Mouse (Mus musculus): Measurements from ENCODE around the gene Eif2b2. TPM values are rescaled to one million over a fixed set of nuclear protein-coding genes. Genes with fewer than 3 reads are reported as not detected.

Gene Eif2b2
- polyA plus RNA-seq, 1 experiment from 2014 or later: 24.6 TPM

DNA sequence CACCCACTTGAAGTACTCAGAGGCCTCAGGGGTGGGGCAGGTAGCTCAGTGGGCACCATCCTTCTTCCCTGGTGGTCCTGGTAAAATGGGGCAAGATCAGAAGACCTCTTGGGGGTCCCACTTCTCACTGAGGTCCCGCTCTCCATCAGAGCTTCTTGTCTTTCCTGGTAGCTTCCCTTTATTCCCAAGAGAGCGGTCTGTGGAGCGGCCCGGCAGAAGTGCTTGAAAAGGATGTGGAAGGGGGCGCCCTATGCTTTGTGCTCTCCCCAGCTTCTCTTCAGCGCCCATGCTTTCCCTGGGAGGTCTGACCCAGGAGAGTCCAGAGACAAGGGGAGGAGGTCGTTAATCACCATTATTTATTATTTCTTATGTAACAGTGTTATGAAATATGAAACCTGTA lies 21.9 kb upstream of the Eif2b2 start:
- H3K36me3 ChIP-seq (replicated peaks; ENCODE audit: insufficient read depth, low read length): no peaks in the 10 kb centered on the region
- H3K4me3 ChIP-seq (ENCODE audit: low read depth, low read length): no peak overlapping the region
- H3K4me2 ChIP-seq (ENCODE audit: low read depth, low read length): no peak overlapping the region
- no peak for TF ChIP-seq CTCF (IDR thresholded peaks at IDR 0.05; ENCODE audit: low read depth)
- no peak for TF ChIP-seq EP300 (IDR thresholded peaks at IDR 0.05; ENCODE audit: low read depth)
- H3K9me3 ChIP-seq (ENCODE audit: low read length): no peaks in the 10 kb centered on the region
- DNase-seq: no peak
- H3K9ac ChIP-seq (replicated peaks): no peak overlapping the region
- H3K27me3 ChIP-seq (ENCODE audit: insufficient read depth, low read length): no peaks in the 10 kb centered on the region
- no peak overlapping the region for H3K27ac ChIP-seq (ENCODE audit: low read depth)
- WGBS (ENCODE audit: insufficient replicate concordance): 76% methylated on average over 7 of the region's 7 CpGs
- H3K4me1 ChIP-seq (ENCODE audit: insufficient read depth): peaks cover 1% of the 10 kb centered on the region
- ATAC-seq: no peak

DNA sequence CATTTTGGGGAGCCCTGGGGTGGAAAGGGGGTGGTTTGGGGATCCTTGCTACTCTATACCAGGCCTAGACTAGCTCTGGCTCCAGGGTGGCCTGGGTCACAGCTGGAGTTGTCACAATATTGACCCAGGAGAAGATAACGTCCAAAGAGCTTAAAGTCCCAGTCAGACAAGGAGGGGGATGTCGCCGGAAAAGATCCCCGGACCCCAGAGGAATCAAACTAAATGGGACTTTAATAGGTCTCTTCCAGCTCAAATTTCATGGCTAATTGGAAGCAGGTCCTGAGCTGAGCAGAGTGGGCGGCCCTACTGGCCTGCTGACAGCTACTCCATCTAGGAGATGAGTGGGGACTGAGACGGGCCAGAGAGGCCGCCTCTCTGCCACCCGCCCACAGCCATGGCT lies 21.3 kb upstream of the Eif2b2 start:
- Histone ChIP-seq H3K9me3 (ENCODE audit: low read length) (no peaks in the 10 kb centered on the region), H3K4me3 (ENCODE audit: low read depth, low read length) (no peak overlapping the region), H3K4me1 (ENCODE audit: insufficient read depth) (no peaks in the 10 kb centered on the region), H3K36me3 (replicated peaks; ENCODE audit: insufficient read depth, low read length) (no peaks in the 10 kb centered on the region), H3K27ac (ENCODE audit: low read depth) (no peak overlapping the region), H3K9ac (replicated peaks) (no peak overlapping the region), H3K27me3 (ENCODE audit: insufficient read depth, low read length) (no peaks in the 10 kb centered on the region), H3K4me2 (ENCODE audit: low read depth, low read length) (no peak overlapping the region)
- DNase-seq: no peak
- TF ChIP-seq EP300 (IDR thresholded peaks at IDR 0.05; ENCODE audit: low read depth): no peak
- TF ChIP-seq CTCF (IDR thresholded peaks at IDR 0.05; ENCODE audit: low read depth): no peak
- no peak for ATAC-seq
- 71% methylated on average over 8 of the region's 8 CpGs for WGBS (ENCODE audit: insufficient replicate concordance)

GRCm38 (mm10) chr12:85199954-85200353 lies 19.3 kb upstream of the Eif2b2 start:
- no peaks in the 10 kb centered on the region for H3K9me3 ChIP-seq (ENCODE audit: low read length)
- DNase-seq (no peak), ATAC-seq (no peak)
- no peaks in the 10 kb centered on the region for H3K36me3 ChIP-seq (replicated peaks; ENCODE audit: insufficient read depth, low read length)
- H3K9ac ChIP-seq (replicated peaks): no peak overlapping the region
- H3K4me1 ChIP-seq (ENCODE audit: insufficient read depth): no peaks in the 10 kb centered on the region
- no peak overlapping the region for H3K27ac ChIP-seq (ENCODE audit: low read depth)
- no peak for TF ChIP-seq CTCF (IDR thresholded peaks at IDR 0.05; ENCODE audit: low read depth)
- no peak for TF ChIP-seq EP300 (IDR thresholded peaks at IDR 0.05; ENCODE audit: low read depth)
- H3K4me3 ChIP-seq (ENCODE audit: low read depth, low read length): no peak overlapping the region
- WGBS (ENCODE audit: insufficient replicate concordance): 70% methylated on average over 1 of the region's 1 CpGs
- H3K27me3 ChIP-seq (ENCODE audit: insufficient read depth, low read length): no peaks in the 10 kb centered on the region
- no peak overlapping the region for H3K4me2 ChIP-seq (ENCODE audit: low read depth, low read length)

- no peak for DNase-seq
- TF ChIP-seq CTCF (IDR thresholded peaks at IDR 0.05; ENCODE audit: low read depth) (no peak), EP300 (IDR thresholded peaks at IDR 0.05; ENCODE audit: low read depth) (no peak)
These were observed 18.1 kb upstream of the Eif2b2 start for GRCm38 (mm10) chr12:85200929-85201829.

GRCm38 (mm10) chr12:85201830-85202147 lies 17.5 kb upstream of the Eif2b2 start:
- no peak overlapping the region for H3K4me2 ChIP-seq (ENCODE audit: low read depth, low read length)
- H3K9me3 ChIP-seq (ENCODE audit: low read length): no peaks in the 10 kb centered on the region
- WGBS (ENCODE audit: insufficient replicate concordance): 71% methylated on average over 2 of the region's 2 CpGs
- H3K36me3 ChIP-seq (replicated peaks; ENCODE audit: insufficient read depth, low read length): no peaks in the 10 kb centered on the region
- H3K27me3 ChIP-seq (ENCODE audit: insufficient read depth, low read length): no peaks in the 10 kb centered on the region
- no peak overlapping the region for H3K4me3 ChIP-seq (ENCODE audit: low read depth, low read length)
- no peak for TF ChIP-seq EP300 (IDR thresholded peaks at IDR 0.05; ENCODE audit: low read depth)
- TF ChIP-seq CTCF (IDR thresholded peaks at IDR 0.05; ENCODE audit: low read depth): no peak
- no peak for ATAC-seq
- DNase-seq: no peak
- no peak overlapping the region for H3K27ac ChIP-seq (ENCODE audit: low read depth)
- H3K4me1 ChIP-seq (ENCODE audit: insufficient read depth): no peaks in the 10 kb centered on the region
- no peak overlapping the region for H3K9ac ChIP-seq (replicated peaks)

More at GRCm38 (mm10) chr12:85200929-85201829, 18.1 kb upstream of the Eif2b2 start:
- Histone ChIP-seq H3K4me1 (ENCODE audit: insufficient read depth) (no peaks in the 10 kb centered on the region), H3K4me3 (ENCODE audit: low read depth, low read length) (no peak overlapping the region), H3K27me3 (ENCODE audit: insufficient read depth, low read length) (no peaks in the 10 kb centered on the region), H3K9me3 (ENCODE audit: low read length) (no peaks in the 10 kb centered on the region), H3K36me3 (replicated peaks; ENCODE audit: insufficient read depth, low read length) (no peaks in the 10 kb centered on the region), H3K9ac (replicated peaks) (no peak overlapping the region), H3K4me2 (ENCODE audit: low read depth, low read length) (no peak overlapping the region), H3K27ac (ENCODE audit: low read depth) (no peak overlapping the region)
- no peak for ATAC-seq
- WGBS (ENCODE audit: insufficient replicate concordance): 50% methylated on average over 24 of the region's 24 CpGs

- no peaks in the 10 kb centered on the region for H3K36me3 ChIP-seq (replicated peaks; ENCODE audit: insufficient read depth, low read length)
- WGBS (ENCODE audit: insufficient replicate concordance): 83% methylated on average over 7 of the region's 7 CpGs
- no peak for ATAC-seq
These were observed 17.1 kb upstream of the Eif2b2 start for GRCm38 (mm10) chr12:85202191-85202590.

More at GRCm38 (mm10) chr12:85202191-85202590, 17.1 kb upstream of the Eif2b2 start:
- no peak for DNase-seq
- H3K4me1 ChIP-seq (ENCODE audit: insufficient read depth): no peaks in the 10 kb centered on the region
- H3K27ac ChIP-seq (ENCODE audit: low read depth): no peak overlapping the region
- H3K4me2 ChIP-seq (ENCODE audit: low read depth, low read length): no peak overlapping the region
- H3K9me3 ChIP-seq (ENCODE audit: low read length): no peaks in the 10 kb centered on the region
- H3K4me3 ChIP-seq (ENCODE audit: low read depth, low read length): no peak overlapping the region
- no peak overlapping the region for H3K9ac ChIP-seq (replicated peaks)
- H3K27me3 ChIP-seq (ENCODE audit: insufficient read depth, low read length): no peaks in the 10 kb centered on the region
- TF ChIP-seq EP300 (IDR thresholded peaks at IDR 0.05; ENCODE audit: low read depth): no peak
- no peak for TF ChIP-seq CTCF (IDR thresholded peaks at IDR 0.05; ENCODE audit: low read depth)
